ENCODE assay signal across 8 mouse cellular contexts in the genomic region with DNA sequence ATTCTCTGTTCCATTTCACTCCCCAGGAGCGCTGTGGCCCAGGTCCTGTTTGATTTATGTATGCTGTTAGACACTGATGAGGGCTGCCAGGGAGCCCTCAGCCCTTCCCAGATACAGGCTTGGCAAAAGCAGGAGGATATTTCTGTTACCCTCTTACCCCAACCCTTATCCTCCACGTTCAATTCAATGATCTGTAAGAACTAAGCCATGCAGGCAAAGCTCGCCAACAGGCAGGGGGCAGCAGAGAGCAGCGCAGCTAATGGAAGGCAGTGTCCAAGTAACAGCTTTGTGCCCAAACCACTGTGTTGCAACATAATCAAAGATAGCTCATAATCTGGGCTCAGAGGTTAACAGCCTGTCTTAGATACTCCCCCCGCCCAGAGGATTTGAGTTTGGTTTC.
DNase-seq lines count a peak whose midpoint lies in the region; ATAC-seq lines count a peak whose summit lies in the region.

No protein-coding gene starts in this region.

- H3K27me3 ChIP-seq in hindbrain, embryonic 10.5 days (ENCODE audit: insufficient read depth, poor library complexity, severe bottlenecking), result no peaks in the 10 kb centered on the region
- H3K27me3 ChIP-seq in hindbrain, embryonic 13.5 days, result no peaks in the 10 kb centered on the region
- peaks cover 7% of the 10 kb centered on the region for H3K27me3 ChIP-seq in forebrain, embryonic 12.5 days
- H3K27me3 ChIP-seq in hindbrain, embryonic 12.5 days, result no peaks in the 10 kb centered on the region
- no peaks in the 10 kb centered on the region for H3K27me3 ChIP-seq in splenic B cell, adult 2 months (ENCODE audit: control insufficient read depth, insufficient read depth, low read length, poor library complexity, severe bottlenecking)

- no peaks in the 10 kb centered on the region for H3K36me3 ChIP-seq in hindbrain, embryonic 10.5 days
- H3K36me3 ChIP-seq in hindbrain, embryonic 13.5 days, result no peaks in the 10 kb centered on the region
- H3K36me3 ChIP-seq in forebrain, embryonic 12.5 days (replicated peaks), result no peaks in the 10 kb centered on the region
- H3K36me3 ChIP-seq in hindbrain, embryonic 12.5 days, result no peaks in the 10 kb centered on the region
- H3K36me3 ChIP-seq in splenic B cell, adult 2 months (ENCODE audit: control insufficient read depth, insufficient read depth, low read length, poor library complexity, severe bottlenecking), result no peaks in the 10 kb centered on the region

- no peaks in the 10 kb centered on the region for H3K4me1 ChIP-seq in hindbrain, embryonic 10.5 days (replicated peaks)
- no peaks in the 10 kb centered on the region for H3K4me1 ChIP-seq in hindbrain, embryonic 13.5 days (replicated peaks)
- H3K4me1 ChIP-seq in forebrain, embryonic 12.5 days, result no peaks in the 10 kb centered on the region; the same call in 1 of the 2 replicates
- H3K4me1 ChIP-seq in hindbrain, embryonic 12.5 days, result no peaks in the 10 kb centered on the region

- H3K9me3 ChIP-seq in hindbrain, embryonic 10.5 days, result no peaks in the 10 kb centered on the region
- H3K9me3 ChIP-seq in hindbrain, embryonic 13.5 days, result no peaks in the 10 kb centered on the region
- no peaks in the 10 kb centered on the region for H3K9me3 ChIP-seq in forebrain, embryonic 12.5 days
- no peaks in the 10 kb centered on the region for H3K9me3 ChIP-seq in hindbrain, embryonic 12.5 days (replicated peaks)

- no peak overlapping the region for H3K27ac ChIP-seq in hindbrain, embryonic 10.5 days
- no peak overlapping the region for H3K27ac ChIP-seq in hindbrain, embryonic 13.5 days
- no peak overlapping the region for H3K27ac ChIP-seq in forebrain, embryonic 12.5 days
- no peak overlapping the region for H3K27ac ChIP-seq in hindbrain, embryonic 12.5 days

- peak; percentile 81 for DNase-seq in hindbrain, embryonic 10.5 days (ENCODE audit: low spot score)
- peak; percentile 14 for DNase-seq in brain, embryonic 18.5 days (ENCODE audit: low read depth, low spot score)
- DNase-seq in left cerebral cortex, postnatal 14 days (ENCODE audit: low spot score in 2 of 2), result peak; percentile 61 to 83
- peak; percentile 6 to 48 for DNase-seq in natural killer cell, adult 2 months (ENCODE audit: low spot score in 2 of 2)
- DNase-seq in splenic B cell, adult 2 months (ENCODE audit: low read depth, low spot score), result peak; percentile 54

- WGBS in hindbrain, embryonic 10.5 days, result 33% methylated on average over 5 of the region's 5 CpGs
- WGBS in hindbrain, embryonic 13.5 days, result 27% methylated on average over 5 of the region's 5 CpGs
- 39% methylated on average over 5 of the region's 5 CpGs for WGBS in forebrain, embryonic 12.5 days
- WGBS in hindbrain, embryonic 12.5 days, result 29% methylated on average over 5 of the region's 5 CpGs

- no peak for ATAC-seq in hindbrain, embryonic 13.5 days (ENCODE audit: low FRiP score)
- 0 out of 2 replicates have a peak, but pooled peaks have one; percentile 27 for ATAC-seq in forebrain, embryonic 12.5 days (ENCODE audit: low FRiP score)
- peak; percentile 50; the same call in 1 of the 2 replicates for ATAC-seq in hindbrain, embryonic 12.5 days (ENCODE audit: low FRiP score)

- H3K9ac ChIP-seq in hindbrain, embryonic 13.5 days, result no peak overlapping the region
- no peak overlapping the region for H3K9ac ChIP-seq in forebrain, embryonic 12.5 days
- no peak overlapping the region for H3K9ac ChIP-seq in hindbrain, embryonic 12.5 days

- intact Hi-C loops in left cerebral cortex, postnatal 14 days (cut with DNase I), result no loop called here

- no peak overlapping the region for H3K4me3 ChIP-seq in hindbrain, embryonic 10.5 days
- H3K4me3 ChIP-seq in hindbrain, embryonic 13.5 days, result no peak overlapping the region
- no peak overlapping the region for H3K4me3 ChIP-seq in forebrain, embryonic 12.5 days (replicated peaks)
- H3K4me3 ChIP-seq in hindbrain, embryonic 12.5 days, result no peak overlapping the region

- H3K4me2 ChIP-seq in hindbrain, embryonic 13.5 days, result no peak overlapping the region
- no peak overlapping the region for H3K4me2 ChIP-seq in forebrain, embryonic 12.5 days
- no peak overlapping the region for H3K4me2 ChIP-seq in hindbrain, embryonic 12.5 days (replicated peaks)

Comparison
In these comparisons a context has a peak if more than half of its experiments do, and no peak if none do; other contexts are left out.
1. DNase-seq: peak in every context shown above with its lines; median percentile 81 in hindbrain, embryonic 10.5 days; 72 in left cerebral cortex, postnatal 14 days; 54 in splenic B cell, adult 2 months; 27 in natural killer cell, adult 2 months; 14 in brain, embryonic 18.5 days.